Comparison of ENCODE assay signal across 18 mouse cellular contexts in genomic region chr2:5652071-5652470, GRCm38 (mm10).
DNase-seq lines count a peak whose midpoint lies in the region; ATAC-seq and TF ChIP-seq lines count a peak whose summit lies in the region.
"Had no signal": no experiment of that assay in that cellular context is flagged by ENCODE, and none has a peak within 500 bp of the region (broad histone marks: within the 10 kb centered on the region; RNA-seq: fewer than 3 reads in every experiment).

No protein-coding gene starts in this region.

- TF ChIP-seq POLR2A in thymus, adult 2 months (IDR thresholded peaks at IDR 0.05; ENCODE audit: control insufficient read depth, extremely low read depth, insufficient read depth, low read length, poor library complexity): no peak

- no peak for ATAC-seq in intestine, embryonic 14.5 days (replicated peaks; ENCODE audit: low FRiP score, low TSS enrichment, low read depth)
- no peak for ATAC-seq in intestine, embryonic 15.5 days
- ATAC-seq in lung, postnatal 0 days: no peak
- ATAC-seq: forebrain, embryonic 15.5 days; hindbrain, postnatal 0 days; Patski had no signal

- no peak overlapping the region for H3K9ac ChIP-seq in intestine, embryonic 14.5 days (ENCODE audit: low read length)
- H3K9ac ChIP-seq in intestine, embryonic 15.5 days: no peak overlapping the region
- no peak overlapping the region for H3K9ac ChIP-seq in lung, postnatal 0 days (replicated peaks; ENCODE audit: low read depth)
- H3K9ac ChIP-seq: embryonic facial prominence, embryonic 12.5 days; forebrain, embryonic 15.5 days; heart, embryonic 13.5 days; hindbrain, embryonic 13.5 days had no signal

- no peaks in the 10 kb centered on the region for H3K4me1 ChIP-seq in intestine, embryonic 14.5 days (replicated peaks; ENCODE audit: control insufficient read depth, insufficient read depth, low read length)
- H3K4me1 ChIP-seq in intestine, embryonic 15.5 days (replicated peaks): no peaks in the 10 kb centered on the region
- no peaks in the 10 kb centered on the region for H3K4me1 ChIP-seq in lung, postnatal 0 days (ENCODE audit: insufficient read depth, low read depth, low read length)
- peaks cover 26% of the 10 kb centered on the region for H3K4me1 ChIP-seq in thymus, adult 2 months (replicated peaks; ENCODE audit: control insufficient read depth, insufficient read depth, low read length)
- H3K4me1 ChIP-seq: embryonic facial prominence, embryonic 12.5 days; heart, embryonic 13.5 days; hindbrain, embryonic 13.5 days had no signal

- no peak for TF ChIP-seq CTCF in lung, postnatal 0 days (IDR thresholded peaks at IDR 0.05)
- TF ChIP-seq CTCF in thymus, adult 2 months (IDR thresholded peaks at IDR 0.05; ENCODE audit: borderline replicate concordance, control insufficient read depth, extremely low read depth, insufficient read depth, low read length, poor library complexity): no peak

- 81% methylated on average over 6 of the region's 6 CpGs for WGBS in intestine, embryonic 14.5 days
- 83% methylated on average over 6 of the region's 6 CpGs for WGBS in intestine, embryonic 15.5 days
- WGBS in lung, postnatal 0 days: 51% methylated on average over 6 of the region's 6 CpGs
- 83% methylated on average over 6 of the region's 6 CpGs for WGBS in thymus, adult 2 months

- no peaks in the 10 kb centered on the region for H3K9me3 ChIP-seq in intestine, embryonic 14.5 days (ENCODE audit: control insufficient read depth, low read length)
- H3K9me3 ChIP-seq in intestine, embryonic 15.5 days: no peaks in the 10 kb centered on the region
- H3K9me3 ChIP-seq in lung, postnatal 0 days (ENCODE audit: low read length): no peaks in the 10 kb centered on the region
- H3K9me3 ChIP-seq: embryonic facial prominence, embryonic 12.5 days; forebrain, embryonic 15.5 days; heart, embryonic 13.5 days; hindbrain, embryonic 13.5 days had no signal

- no peak overlapping the region for H3K27ac ChIP-seq in intestine, embryonic 14.5 days (ENCODE audit: low read depth)
- H3K27ac ChIP-seq in intestine, embryonic 15.5 days: no peak overlapping the region
- no peak overlapping the region for H3K27ac ChIP-seq in lung, postnatal 0 days (ENCODE audit: low read length)
- peak overlapping the region; percentile 81 for H3K27ac ChIP-seq in thymus, adult 2 months (ENCODE audit: control insufficient read depth, insufficient read depth, low read length)
- H3K27ac ChIP-seq: embryonic facial prominence, embryonic 12.5 days; forebrain, embryonic 15.5 days; heart, embryonic 13.5 days; hindbrain, embryonic 13.5 days; hindbrain, postnatal 0 days had no signal

- peak; percentile 29 to 37 for DNase-seq in cerebellum, postnatal 14 days
- no peak for DNase-seq in cerebellum, adult 11 months
- peak; percentile 48 for DNase-seq in intestine, embryonic 14.5 days (ENCODE audit: low spot score)
- DNase-seq in lung, postnatal 0 days (ENCODE audit: low spot score): peak; percentile 22
- no peak for DNase-seq in lung, postnatal 14 days
- DNase-seq in thymus, adult 2 months: no peak
- DNase-seq in thymus, postnatal 0 days (ENCODE audit: low spot score): no peak
- DNase-seq: adrenal gland, postnatal 14 days; cerebellum, adult 2 months; cerebellum, postnatal 25 days; gastrocnemius, postnatal 14 days had no signal

- H3K4me3 ChIP-seq in intestine, embryonic 14.5 days (ENCODE audit: low read depth, low read length): no peak overlapping the region
- no peak overlapping the region for H3K4me3 ChIP-seq in intestine, embryonic 15.5 days (replicated peaks)
- H3K4me3 ChIP-seq in lung, postnatal 0 days (ENCODE audit: low read depth, low read length): no peak overlapping the region
- no peak overlapping the region for H3K4me3 ChIP-seq in thymus, adult 2 months (ENCODE audit: control insufficient read depth, insufficient read depth, low read length)
- H3K4me3 ChIP-seq: embryonic facial prominence, embryonic 12.5 days; forebrain, embryonic 15.5 days; heart, embryonic 13.5 days; hindbrain, embryonic 13.5 days had no signal

- no peaks in the 10 kb centered on the region for H3K27me3 ChIP-seq in intestine, embryonic 14.5 days (replicated peaks; ENCODE audit: control insufficient read depth, insufficient read depth, low read length)
- no peaks in the 10 kb centered on the region for H3K27me3 ChIP-seq in intestine, embryonic 15.5 days (replicated peaks)
- 0 out of 2 replicates have a peak, but pooled peaks cover 3% of the 10 kb centered on the region for H3K27me3 ChIP-seq in lung, postnatal 0 days (replicated peaks; ENCODE audit: insufficient read depth, low read length)
- H3K27me3 ChIP-seq in thymus, adult 2 months (ENCODE audit: control insufficient read depth, insufficient read depth, low read length): no peaks in the 10 kb centered on the region
- H3K27me3 ChIP-seq: embryonic facial prominence, embryonic 12.5 days; forebrain, embryonic 15.5 days; heart, embryonic 13.5 days; hindbrain, embryonic 13.5 days; Patski had no signal

- no peak overlapping the region for H3K4me2 ChIP-seq in intestine, embryonic 14.5 days (ENCODE audit: low read length)
- H3K4me2 ChIP-seq in intestine, embryonic 15.5 days (replicated peaks): no peak overlapping the region
- no peak overlapping the region for H3K4me2 ChIP-seq in lung, postnatal 0 days (replicated peaks; ENCODE audit: low read depth, low read length)
- H3K4me2 ChIP-seq: embryonic facial prominence, embryonic 12.5 days; forebrain, embryonic 15.5 days; heart, embryonic 13.5 days; hindbrain, embryonic 13.5 days had no signal

- TF ChIP-seq EP300 in lung, postnatal 0 days (IDR thresholded peaks at IDR 0.05): no peak

- H3K36me3 ChIP-seq in intestine, embryonic 14.5 days (ENCODE audit: control insufficient read depth, insufficient read depth, low read length): no peaks in the 10 kb centered on the region
- H3K36me3 ChIP-seq in intestine, embryonic 15.5 days: no peaks in the 10 kb centered on the region
- no peaks in the 10 kb centered on the region for H3K36me3 ChIP-seq in lung, postnatal 0 days (ENCODE audit: insufficient read depth, low read length)
- no peaks in the 10 kb centered on the region for H3K36me3 ChIP-seq in thymus, adult 2 months (ENCODE audit: control insufficient read depth, insufficient read depth, low read length)
- H3K36me3 ChIP-seq: embryonic facial prominence, embryonic 12.5 days; forebrain, embryonic 15.5 days; heart, embryonic 13.5 days; hindbrain, embryonic 13.5 days had no signal

Comparison
In these comparisons a context has a peak if more than half of its experiments do, and no peak if none do; other contexts are left out.
1. DNase-seq: peak in cerebellum, postnatal 14 days (2 of 2), intestine, embryonic 14.5 days (single experiment) and lung, postnatal 0 days (single experiment); none in cerebellum, adult 11 months (single experiment), lung, postnatal 14 days (single experiment), thymus, adult 2 months (single experiment) and thymus, postnatal 0 days (single experiment).